Mouse (Mus musculus) limb, embryonic 14.5 days (tissue): ENCODE results near the gene Tnfrsf13c. TPM values are rescaled to one million over a fixed set of nuclear protein-coding genes. Genes with fewer than 3 reads are reported as not detected.

Experiments
- ATAC-seq: fragments of 200-750 bp; cut with Nextera tagmentation; 2 replicates; pipeline ENCODE4 v1.8.0; 2017; ENCODE audit warnings: low read depth, moderate number of reproducible peaks, moderate TSS enrichment; ENCODE audit not compliant: low FRiP score
- DNase-seq: peaks from one replicate; pipeline ENCODE4 v3.0.0-alpha.2; 2015; ENCODE audit warnings: low spot score
- H3K27ac ChIP-seq: fragments of 300-500 bp; sonication (generic); replicated peaks from 2 replicates; pipeline ENCODE4 v1.5.1; 2014; ENCODE audit warnings: low read depth, mild to moderate bottlenecking, low read length, moderate library complexity, mixed read lengths
- H3K27me3 ChIP-seq: fragments of 300-500 bp; sonication (generic); 2 replicates; pipeline ENCODE4 v1.6.1; 2014; ENCODE audit warnings: low read length, mixed read lengths; ENCODE audit not compliant: control insufficient read depth, insufficient read depth
- H3K36me3 ChIP-seq: fragments of 300-500 bp; sonication (generic); 2 replicates; pipeline ENCODE4 v1.6.1; 2014; ENCODE audit warnings: mild to moderate bottlenecking, low read length, moderate library complexity, mixed read lengths; ENCODE audit not compliant: control insufficient read depth, insufficient read depth
- H3K4me1 ChIP-seq: fragments of 300-500 bp; sonication (generic); 2 replicates; pipeline ENCODE4 v1.6.1; 2014; ENCODE audit warnings: antibody characterized with exemption, low read length, mixed read lengths; ENCODE audit not compliant: control insufficient read depth, insufficient read depth
- H3K4me2 ChIP-seq: fragments of 300-500 bp; sonication (generic); replicated peaks from 2 replicates; pipeline ENCODE4 v1.6.1; 2014; ENCODE audit warnings: low read depth, mild to moderate bottlenecking, low read length, moderate library complexity; ENCODE audit not compliant: severe bottlenecking
- H3K4me3 ChIP-seq: fragments of 300-500 bp; sonication (generic); replicated peaks from 2 replicates; pipeline ENCODE4 v1.5.1; 2014; ENCODE audit warnings: low read length
- H3K9ac ChIP-seq: fragments of 300-500 bp; sonication (generic); 2 replicates; pipeline ENCODE4 v1.6.1; 2014; ENCODE audit warnings: mild to moderate bottlenecking, low read depth, low read length, moderate library complexity; ENCODE audit not compliant: severe bottlenecking
- H3K9me3 ChIP-seq: fragments of 300-500 bp; sonication (generic); 2 replicates; pipeline ENCODE4 v1.6.1; 2016; ENCODE audit warnings: low read length; ENCODE audit not compliant: control insufficient read depth
- POLR2A ChIP-seq: fragments of 200-500 bp; IDR thresholded peaks from 2 replicates; pipeline ENCODE4 v1.8.0; 2012; ENCODE audit warnings: inconsistent platforms, mild to moderate bottlenecking, moderate library complexity, borderline replicate concordance; ENCODE audit not compliant: insufficient read depth, insufficient read length; ENCODE audit errors: extremely low read depth
- WGBS: fragments of 180-500 bp; shearing (Covaris S2); extraction: QIAGEN DNeasy Blood & Tissue Kit; methylation state at CpG from one replicate; pipeline ENCODE4 v1.1.7; 2014; 5-methylcytosine and 5-hydroxymethylcytosine counted together
- polyA plus RNA-seq, 2 experiments: library from polyadenylated mRNA; depleted of rRNA in 1 of 2; stranded (reverse) in 1 of 2; unstranded in 1 of 2; fragments of >200 nt; fragmentation: Nextera tagmentation in 1 of 2; extraction: Ambion mirVana in 1 of 2; gene quantifications; 2 replicates each; pipeline versions ENCODE4 v1.2.1 to v1.2.3; 2012 to 2014

Gene Tnfrsf13c
- polyA plus RNA-seq, 2 experiments = 0.22 to 0.29 TPM

GRCm38 (mm10) chr15:82202086-82202485, 22.1 kb downstream of the Tnfrsf13c start:
- Histone ChIP-seq H3K27me3 (peaks cover 20% of the 10 kb centered on the region), H3K36me3 (peaks cover 91% of the 10 kb centered on the region)
- WGBS = 89% methylated on average over 6 of the region's 6 CpGs

GRCm38 (mm10) chr15:82199546-82199945, 24.6 kb downstream of the Tnfrsf13c start:
- H3K9me3 ChIP-seq = no peaks in the 10 kb centered on the region
- H3K4me1 ChIP-seq = no peaks in the 10 kb centered on the region
- peak; percentile 17; the same call in 1 of the 2 replicates for ATAC-seq
- no peaks in the 10 kb centered on the region for H3K27me3 ChIP-seq
- H3K27ac ChIP-seq = no peak overlapping the region
- no peak overlapping the region for H3K4me2 ChIP-seq
- H3K9ac ChIP-seq = no peak overlapping the region
- H3K36me3 ChIP-seq = peaks cover 98% of the 10 kb centered on the region
- H3K4me3 ChIP-seq = no peak overlapping the region
- no peak for DNase-seq
- WGBS = 89% methylated on average over 12 of the region's 12 CpGs
- no peak for TF ChIP-seq POLR2A

More at GRCm38 (mm10) chr15:82202086-82202485, 22.1 kb downstream of the Tnfrsf13c start:
- ATAC-seq = no peak
- Histone ChIP-seq H3K4me1 (peaks cover 9% of the 10 kb centered on the region; the same call in 1 of the 2 replicates), H3K9ac (no peak overlapping the region), H3K4me3 (no peak overlapping the region), H3K4me2 (no peak overlapping the region), H3K27ac (no peak overlapping the region), H3K9me3 (no peaks in the 10 kb centered on the region)
- no peak for DNase-seq
- TF ChIP-seq POLR2A = no peak

- Histone ChIP-seq H3K9ac (no peak overlapping the region), H3K9me3 (no peaks in the 10 kb centered on the region), H3K27ac (no peak overlapping the region), H3K4me3 (no peak overlapping the region), H3K27me3 (no peaks in the 10 kb centered on the region), H3K36me3 (peaks cover 98% of the 10 kb centered on the region), H3K4me2 (no peak overlapping the region), H3K4me1 (no peaks in the 10 kb centered on the region)
- ATAC-seq (no peak), DNase-seq (no peak)
- 90% methylated on average over 7 of the region's 7 CpGs for WGBS
- TF ChIP-seq POLR2A = no peak
Observed at GRCm38 (mm10) chr15:82198342-82198741, 25.8 kb downstream of the Tnfrsf13c start.

- DNase-seq = no peak
- Histone ChIP-seq H3K9me3 (no peaks in the 10 kb centered on the region), H3K27ac (no peak overlapping the region), H3K9ac (no peak overlapping the region), H3K36me3 (peaks cover 98% of the 10 kb centered on the region), H3K27me3 (no peaks in the 10 kb centered on the region), H3K4me3 (no peak overlapping the region), H3K4me2 (no peak overlapping the region), H3K4me1 (no peaks in the 10 kb centered on the region)
- WGBS = 93% methylated on average over 11 of the region's 11 CpGs
- TF ChIP-seq POLR2A = no peak
- ATAC-seq = no peak
Observed at GRCm38 (mm10) chr15:82197937-82198336, 26.2 kb downstream of the Tnfrsf13c start.

- Histone ChIP-seq H3K9ac (no peak overlapping the region), H3K27me3 (no peaks in the 10 kb centered on the region), H3K4me1 (no peaks in the 10 kb centered on the region), H3K4me2 (no peak overlapping the region), H3K9me3 (no peaks in the 10 kb centered on the region), H3K36me3 (peaks cover 98% of the 10 kb centered on the region), H3K4me3 (no peak overlapping the region), H3K27ac (no peak overlapping the region)
- no peak for DNase-seq
- WGBS = 92% methylated on average over 10 of the region's 10 CpGs
- no peak for ATAC-seq
- no peak for TF ChIP-seq POLR2A
Observed at GRCm38 (mm10) chr15:82197246-82197750, 26.9 kb downstream of the Tnfrsf13c start.

- no peaks in the 10 kb centered on the region for H3K9me3 ChIP-seq
- H3K27ac ChIP-seq = no peak overlapping the region
- no peak overlapping the region for H3K4me2 ChIP-seq
- no peak overlapping the region for H3K4me3 ChIP-seq
- H3K9ac ChIP-seq = no peak overlapping the region
- TF ChIP-seq POLR2A = no peak
- DNase-seq (no peak), ATAC-seq (no peak)
- H3K36me3 ChIP-seq = peaks cover 98% of the 10 kb centered on the region
- H3K27me3 ChIP-seq = no peaks in the 10 kb centered on the region
- 93% methylated on average over 12 of the region's 12 CpGs for WGBS
- no peaks in the 10 kb centered on the region for H3K4me1 ChIP-seq
Observed at GRCm38 (mm10) chr15:82196300-82196699, 27.9 kb downstream of the Tnfrsf13c start.
